Comparison of ENCODE assay signal across 20 mouse cellular contexts in genomic region chr5:92585932-92586331, GRCm38 (mm10). TPM values are rescaled to one million over a fixed set of nuclear protein-coding genes. Genes with fewer than 3 reads are reported as not detected.
DNase-seq lines count a peak whose midpoint lies in the region; ATAC-seq and TF ChIP-seq lines count a peak whose summit lies in the region.
"Had no signal": no experiment of that assay in that cellular context is flagged by ENCODE, and none has a peak within 500 bp of the region (broad histone marks: within the 10 kb centered on the region; RNA-seq: fewer than 3 reads in every experiment).

No protein-coding gene starts in this region.

- H3K4me3 ChIP-seq in kidney, embryonic 16.5 days (ENCODE audit: low read length) = no peak overlapping the region
- H3K4me3 ChIP-seq in neural tube, embryonic 11.5 days (ENCODE audit: low read depth, low read length) = no peak overlapping the region
- no peak overlapping the region for H3K4me3 ChIP-seq in liver, adult 2 months (ENCODE audit: insufficient read depth, low read depth, low read length)
- H3K4me3 ChIP-seq: forebrain, embryonic 10.5 days; heart, embryonic 13.5 days; neural tube, embryonic 12.5 days had no signal

- no peaks in the 10 kb centered on the region for H3K4me1 ChIP-seq in kidney, embryonic 16.5 days (ENCODE audit: insufficient read depth, low read length)
- no peaks in the 10 kb centered on the region for H3K4me1 ChIP-seq in neural tube, embryonic 11.5 days (ENCODE audit: control insufficient read depth, insufficient read depth, low read length)
- peaks cover 11% of the 10 kb centered on the region for H3K4me1 ChIP-seq in liver, adult 2 months (ENCODE audit: control insufficient read depth, insufficient read depth, low read length)
- H3K4me1 ChIP-seq: forebrain, embryonic 10.5 days; neural tube, embryonic 12.5 days had no signal

- no peak overlapping the region for H3K27ac ChIP-seq in kidney, embryonic 16.5 days (ENCODE audit: low read length)
- H3K27ac ChIP-seq in neural tube, embryonic 11.5 days (ENCODE audit: low read depth, low read length) = no peak overlapping the region
- peak overlapping the region; percentile 62 for H3K27ac ChIP-seq in liver, adult 2 months (replicated peaks; ENCODE audit: insufficient read depth, low read depth, low read length)
- H3K27ac ChIP-seq: forebrain, embryonic 10.5 days; heart, embryonic 13.5 days; neural tube, embryonic 12.5 days had no signal

- TF ChIP-seq CTCF in liver, adult 2 months (IDR thresholded peaks at IDR 0.05; ENCODE audit: low read depth, low read length) = no peak

- H3K4me2 ChIP-seq in kidney, embryonic 16.5 days (replicated peaks; ENCODE audit: low read depth, low read length) = no peak overlapping the region
- no peak overlapping the region for H3K4me2 ChIP-seq in neural tube, embryonic 11.5 days (ENCODE audit: low read depth)
- H3K4me2 ChIP-seq: heart, embryonic 13.5 days; neural tube, embryonic 12.5 days had no signal

- no peaks in the 10 kb centered on the region for H3K36me3 ChIP-seq in kidney, embryonic 16.5 days (ENCODE audit: insufficient read depth, low read length)
- H3K36me3 ChIP-seq in neural tube, embryonic 11.5 days (ENCODE audit: control insufficient read depth, insufficient read depth, low read length) = no peaks in the 10 kb centered on the region
- H3K36me3 ChIP-seq in liver, adult 2 months (ENCODE audit: control insufficient read depth, insufficient read depth, low read length) = peaks cover 5% of the 10 kb centered on the region
- H3K36me3 ChIP-seq: forebrain, embryonic 10.5 days; heart, embryonic 13.5 days; neural tube, embryonic 12.5 days had no signal

- intact Hi-C loops in left cerebral cortex, postnatal 4 days (cut with DNase I) = no loop called here

- no peaks in the 10 kb centered on the region for H3K27me3 ChIP-seq in kidney, embryonic 16.5 days (ENCODE audit: insufficient read depth, low read length)
- no peaks in the 10 kb centered on the region for H3K27me3 ChIP-seq in neural tube, embryonic 11.5 days (ENCODE audit: control insufficient read depth, insufficient read depth, low read length)
- no peaks in the 10 kb centered on the region for H3K27me3 ChIP-seq in liver, adult 2 months (ENCODE audit: control insufficient read depth, insufficient read depth, low read length)
- H3K27me3 ChIP-seq: heart, embryonic 13.5 days; neural tube, embryonic 12.5 days had no signal

- no peak overlapping the region for H3K9ac ChIP-seq in kidney, embryonic 16.5 days (replicated peaks; ENCODE audit: low read length)
- H3K9ac ChIP-seq in neural tube, embryonic 11.5 days (ENCODE audit: low read length) = no peak overlapping the region
- no peak overlapping the region for H3K9ac ChIP-seq in liver, adult 2 months (ENCODE audit: low read depth, low read length)
- H3K9ac ChIP-seq: heart, embryonic 13.5 days; neural tube, embryonic 12.5 days had no signal

- WGBS in kidney, embryonic 16.5 days = 37% methylated on average over 10 of the region's 10 CpGs
- 47% methylated on average over 10 of the region's 10 CpGs for WGBS in neural tube, embryonic 11.5 days
- 16% methylated on average over 10 of the region's 10 CpGs for WGBS in liver, adult 2 months

- peak; percentile 65 for DNase-seq in kidney, adult 11 months
- peak; percentile 8 for DNase-seq in neural tube, embryonic 11.5 days (ENCODE audit: low spot score)
- DNase-seq in neural tube, embryonic 10.5 days (ENCODE audit: extremely low spot score, low spot score) = no peak
- DNase-seq in liver, adult 2 months (ENCODE audit: extremely low read depth, low read depth, low spot score) = peak; percentile 99
- DNase-seq in left cerebral cortex, postnatal 4 days = no peak
- no peak for DNase-seq in left cerebral cortex, adult 18-20 months (ENCODE audit: low spot score in 2 of 2)
- no peak for DNase-seq in heart, adult 9 months (ENCODE audit: low spot score in 2 of 2)
- DNase-seq: cerebellum, adult 11 months; cerebellum, postnatal 36 days; lung, postnatal 36 days; midbrain, embryonic 14.5 days had no signal

- H3K9me3 ChIP-seq in kidney, embryonic 16.5 days (ENCODE audit: low read length) = no peaks in the 10 kb centered on the region
- no peaks in the 10 kb centered on the region for H3K9me3 ChIP-seq in neural tube, embryonic 11.5 days (ENCODE audit: control insufficient read depth, low read length)
- H3K9me3 ChIP-seq: forebrain, embryonic 10.5 days; heart, embryonic 13.5 days; neural tube, embryonic 12.5 days had no signal

- no peak for TF ChIP-seq POLR2A in liver, adult 2 months (IDR thresholded peaks at IDR 0.05; ENCODE audit: extremely low read depth, insufficient read depth, low read length)

- no peaks in the 10 kb centered on the region for H3K79me2 ChIP-seq in liver, adult 2 months (ENCODE audit: control insufficient read depth, insufficient read depth, low read length)

- no peak for ATAC-seq in kidney, embryonic 16.5 days (ENCODE audit: low FRiP score, low TSS enrichment)
- ATAC-seq in neural tube, embryonic 11.5 days (ENCODE audit: insufficient read depth, low FRiP score, low TSS enrichment) = no peak

RNA-seq across cellular contexts. Expression of gene Stbd1, which starts 16.9 kb away (rescaled TPM):
- polyA plus RNA-seq in kidney, embryonic 16.5 days (2015; fragmentation: Nextera tagmentation; extraction: Ambion mirVana) = 32.7 and 40.0 TPM in 2 replicates
- 9.0 and 10.7 TPM in 2 replicates for polyA plus RNA-seq in neural tube, embryonic 11.5 days (2014; fragmentation: Nextera tagmentation; extraction: Ambion mirVana)
- 48.5 and 63.8 TPM in 2 replicates for total RNA-seq in liver, adult 2 months (2014; rRNA removed)
- polyA plus RNA-seq in liver, adult 2 months (2012; rRNA removed) = 17.8 and 18.2 TPM in 2 replicates
- 1 to 10 TPM; 1.6 to 2.3 TPM for total RNA-seq in left cerebral cortex, postnatal 4 days (2021)
- total RNA-seq in left cerebral cortex, adult 18-20 months (2021) = 1 to 10 TPM in 1 of 2 experiments, under 1 TPM in 1; 0.73 to 1.1 TPM

RNA-seq across cellular contexts. Expression of gene Fam47e, which starts 31.1 kb away (rescaled TPM):
- polyA plus RNA-seq in kidney, embryonic 16.5 days (2015; fragmentation: Nextera tagmentation; extraction: Ambion mirVana) = 0.22 and 0.45 TPM in 2 replicates
- not detected in 2 replicates for polyA plus RNA-seq in neural tube, embryonic 11.5 days (2014; fragmentation: Nextera tagmentation; extraction: Ambion mirVana)
- 30.3 and 36.6 TPM in 2 replicates for total RNA-seq in liver, adult 2 months (2014; rRNA removed)
- polyA plus RNA-seq in liver, adult 2 months (2012; rRNA removed) = 9.5 and 9.8 TPM in 2 replicates
- total RNA-seq in left cerebral cortex, postnatal 4 days (2021) = under 1 TPM; 0.42 to 0.60 TPM
- under 1 TPM in 1 of 2 experiments, not detected in 1; 0.28 TPM for total RNA-seq in left cerebral cortex, adult 18-20 months (2021)
- total RNA-seq: ES-E14; gastrocnemius, postnatal 4 days; hematopoietic stem cell, adult 5-6 weeks had no signal
- polyA plus RNA-seq: C2C12; forebrain, embryonic 10.5 days; heart, embryonic 13.5 days; neural tube, embryonic 12.5 days; testis, adult 2 months had no signal

Comparison
In these comparisons a context has a peak if more than half of its experiments do, and no peak if none do; other contexts are left out.
1. DNase-seq: peak in kidney, adult 11 months (single experiment), neural tube, embryonic 11.5 days (single experiment) and liver, adult 2 months (single experiment); none in neural tube, embryonic 10.5 days (single experiment), left cerebral cortex, postnatal 4 days (single experiment), left cerebral cortex, adult 18-20 months (0 of 2) and heart, adult 9 months (0 of 2).
2. RNA of gene Stbd1, which starts 16.9 kb away (total RNA-seq): 48.5 to 63.8 TPM in liver, adult 2 months; 1.6 to 2.3 TPM in left cerebral cortex, postnatal 4 days and 0.73 to 1.1 TPM in left cerebral cortex, adult 18-20 months; every median in the first group is over 10 times any median in the second.
3. RNA of gene Fam47e, which starts 31.1 kb away (total RNA-seq): 30.3 to 36.6 TPM in liver, adult 2 months; 0.42 to 0.60 TPM in left cerebral cortex, postnatal 4 days and 0.28 TPM in left cerebral cortex, adult 18-20 months; every median in the first group is over 10 times any median in the second.